Mouse (Mus musculus) G1E (cell line): ENCODE measurements around the gene Oaz3. TPM values are rescaled to one million over a fixed set of nuclear protein-coding genes. Genes with fewer than 3 reads are reported as not detected.

Experiments used
- ATAC-seq: 2 replicates; pipeline ENCODE4 v1.8.0; 2016; ENCODE audit warnings: mild to moderate bottlenecking; ENCODE audit not compliant: insufficient number of reproducible peaks, poor library complexity, low FRiP score, severe bottlenecking; ENCODE audit errors: extremely low read depth
- DNase-seq: peaks from one replicate; pipeline ENCODE4 v3.0.0; 2012; ENCODE audit warnings: low spot score
- H3K27me3 ChIP-seq: 2 replicates; pipeline ENCODE4 v1.6.1; 2012; ENCODE audit warnings: mild to moderate bottlenecking, low read length, inconsistent platforms; ENCODE audit not compliant: insufficient read depth
- H3K36me3 ChIP-seq: replicated peaks from 2 replicates; pipeline ENCODE3; 2012; ENCODE audit warnings: mild to moderate bottlenecking, inconsistent platforms
- H3K4me1 ChIP-seq: 2 replicates; pipeline ENCODE4 v1.6.1; 2012; ENCODE audit warnings: low read depth, low read length, inconsistent platforms, mixed read lengths; ENCODE audit not compliant: insufficient read depth
- H3K4me3 ChIP-seq: 2 replicates; pipeline ENCODE4 v1.5.1; 2012; ENCODE audit warnings: low read depth, mild to moderate bottlenecking, inconsistent platforms, low read length, moderate library complexity, mixed read lengths
- H3K9me3 ChIP-seq: replicated peaks from 2 replicates; pipeline ENCODE4 v1.6.1; 2012; ENCODE audit warnings: inconsistent platforms
- CTCF ChIP-seq: IDR thresholded peaks from 2 replicates; pipeline ENCODE4 v1.5.1; 2012; ENCODE audit warnings: low read depth, low read length, inconsistent platforms, mixed read lengths
- GATA1 ChIP-seq: IDR thresholded peaks from 2 replicates; pipeline ENCODE4 v1.6.1; 2012; ENCODE audit warnings: borderline replicate concordance, low read length, inconsistent platforms, mixed read lengths
- GATA2 ChIP-seq: IDR thresholded peaks from 2 replicates; pipeline ENCODE4 v1.6.1; 2012; ENCODE audit warnings: low read depth, low read length, inconsistent platforms, borderline replicate concordance
- POLR2AphosphoS5 ChIP-seq: IDR thresholded peaks from 2 replicates; pipeline ENCODE4 v1.6.1; 2012; ENCODE audit warnings: low read depth, low read length, inconsistent platforms; ENCODE audit not compliant: insufficient replicate concordance
- TAL1 ChIP-seq: conservative IDR thresholded peaks from 2 replicates; pipeline ENCODE4 v1.6.1; 2012; ENCODE audit warnings: low read depth, low read length, inconsistent platforms, mixed read lengths
- polyA plus RNA-seq: library from polyadenylated mRNA; stranded (reverse); fragments of >175 nt; gene quantifications from 2 replicates; pipeline ENCODE4 v1.2.3, GENCODE M21; 2012
- total RNA-seq, 2 experiments: library from RNA; stranded (forward) in 1 of 2; stranded (reverse) in 1 of 2; fragments of 200-1000 nt in 1 of 2; fragments of >200 nt in 1 of 2; fragmentation: Nextera tagmentation in 1 of 2; gene quantifications; 2 replicates each; pipeline ENCODE4 v1.2.3; 2014 to 2017

Gene Oaz3
- total and polyA plus RNA-seq, 3 experiments, result 0.49 TPM; not detected in 2

- no peak for TF ChIP-seq POLR2AphosphoS5
- no peak for TF ChIP-seq GATA1
- no peak for TF ChIP-seq CTCF
- TF ChIP-seq TAL1, result no peak
- TF ChIP-seq GATA2, result no peak
- Histone ChIP-seq H3K4me3 (no peak overlapping the region), H3K4me1 (no peaks in the 10 kb centered on the region), H3K27me3 (peaks cover 34% of the 10 kb centered on the region), H3K9me3 (no peaks in the 10 kb centered on the region), H3K36me3 (no peaks in the 10 kb centered on the region)
- DNase-seq (no peak), ATAC-seq (no peak)
Measured at GRCm38 (mm10) chr3:94404366-94405054, 39.2 kb downstream of the Oaz3 start.

DNA sequence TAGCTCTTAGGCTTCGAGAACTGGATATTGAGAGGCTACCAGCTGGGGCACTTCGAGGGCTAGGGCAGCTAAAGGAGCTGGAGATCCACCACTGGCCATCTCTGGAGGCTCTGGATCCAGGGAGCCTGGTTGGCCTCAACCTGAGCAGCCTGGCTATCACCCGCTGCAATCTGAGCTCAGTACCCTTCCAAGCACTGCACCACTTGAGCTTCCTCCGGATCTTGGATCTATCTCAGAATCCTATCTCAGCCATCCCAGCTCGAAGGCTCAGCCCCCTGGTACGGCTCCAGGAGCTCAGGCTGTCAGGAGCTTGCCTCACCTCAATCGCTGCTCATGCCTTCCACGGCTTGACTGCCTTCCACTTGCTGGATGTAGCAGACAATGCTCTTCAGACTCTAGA is 41.3 kb downstream of the Oaz3 start:
- Histone ChIP-seq H3K36me3 (no peaks in the 10 kb centered on the region), H3K4me1 (no peaks in the 10 kb centered on the region), H3K9me3 (no peaks in the 10 kb centered on the region), H3K27me3 (peaks cover 34% of the 10 kb centered on the region), H3K4me3 (no peak overlapping the region)
- ATAC-seq (no peak), DNase-seq (no peak)
- no peak for TF ChIP-seq POLR2AphosphoS5
- no peak for TF ChIP-seq TAL1
- no peak for TF ChIP-seq GATA2
- no peak for TF ChIP-seq CTCF
- no peak for TF ChIP-seq GATA1

- ATAC-seq (no peak), DNase-seq (no peak)
- H3K27me3 ChIP-seq, result peaks cover 34% of the 10 kb centered on the region
- TF ChIP-seq GATA2 (no peak), POLR2AphosphoS5 (no peak), GATA1 (no peak), CTCF (no peak), TAL1 (no peak)
- no peaks in the 10 kb centered on the region for H3K4me1 ChIP-seq
- H3K4me3 ChIP-seq, result no peak overlapping the region
- H3K36me3 ChIP-seq, result no peaks in the 10 kb centered on the region
- no peaks in the 10 kb centered on the region for H3K9me3 ChIP-seq
Measured at GRCm38 (mm10) chr3:94399663-94400310, 43.9 kb downstream of the Oaz3 start.

DNA sequence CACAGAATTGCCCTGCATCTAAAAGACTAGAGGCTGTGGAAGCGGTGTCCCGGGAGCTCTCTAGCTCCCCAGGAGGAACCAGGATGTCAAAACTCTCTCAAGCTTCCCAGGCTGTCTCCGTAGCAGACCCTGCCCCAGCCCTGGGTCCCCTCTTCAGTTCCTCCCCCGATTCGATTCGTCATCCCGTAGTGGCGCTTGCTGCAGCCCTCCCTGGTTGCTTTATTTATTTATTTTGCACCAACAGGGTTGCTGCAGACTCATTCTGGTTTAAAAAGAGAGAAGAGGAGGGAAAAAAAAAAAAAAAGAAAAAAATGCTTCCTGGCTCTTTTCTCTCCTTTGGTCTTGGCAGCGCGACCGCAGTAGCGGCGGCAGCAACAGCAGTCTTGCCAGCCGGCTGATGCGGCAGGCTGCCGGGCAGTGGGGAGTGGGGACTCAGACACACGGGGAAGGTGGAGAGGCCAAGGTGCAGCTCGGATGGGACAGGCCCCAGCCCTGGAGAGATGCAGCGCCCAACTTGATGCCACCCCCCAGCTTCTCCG is 44.7 kb downstream of the Oaz3 start:
- H3K36me3 ChIP-seq, result no peaks in the 10 kb centered on the region
- DNase-seq, result no peak
- H3K4me3 ChIP-seq, result no peak overlapping the region
- TF ChIP-seq TAL1, result no peak
- TF ChIP-seq POLR2AphosphoS5, result no peak
- TF ChIP-seq GATA1, result no peak
- TF ChIP-seq CTCF, result no peak
- no peak for TF ChIP-seq GATA2
- no peaks in the 10 kb centered on the region for H3K9me3 ChIP-seq
- no peaks in the 10 kb centered on the region for H3K4me1 ChIP-seq
- no peak for ATAC-seq
- peaks cover 29% of the 10 kb centered on the region for H3K27me3 ChIP-seq

GRCm38 (mm10) chr3:94398217-94398616 is 45.5 kb downstream of the Oaz3 start, which contains the start of gene Lingo4:
Gene Lingo4 (plus strand): TSS chr3:94398517.
- ATAC-seq (no peak), DNase-seq (no peak)
- Histone ChIP-seq H3K4me1 (no peaks in the 10 kb centered on the region), H3K27me3 (peaks cover 27% of the 10 kb centered on the region), H3K9me3 (no peaks in the 10 kb centered on the region), H3K36me3 (no peaks in the 10 kb centered on the region), H3K4me3 (no peak within 1 kb of the TSS)
- TF ChIP-seq CTCF (no peak), POLR2AphosphoS5 (no peak), TAL1 (no peak), GATA2 (no peak), GATA1 (no peak)

- ATAC-seq, result no peak
- H3K36me3 ChIP-seq, result no peaks in the 10 kb centered on the region
- no peak for DNase-seq
- H3K27me3 ChIP-seq, result peaks cover 24% of the 10 kb centered on the region
- no peak for TF ChIP-seq CTCF
- no peak for TF ChIP-seq GATA2
- TF ChIP-seq GATA1, result no peak
- no peak for TF ChIP-seq POLR2AphosphoS5
- TF ChIP-seq TAL1, result no peak
- no peak overlapping the region for H3K4me3 ChIP-seq
- no peaks in the 10 kb centered on the region for H3K9me3 ChIP-seq
- no peaks in the 10 kb centered on the region for H3K4me1 ChIP-seq
Measured at GRCm38 (mm10) chr3:94396851-94397250, 46.9 kb downstream of the Oaz3 start.
